Mouse (Mus musculus) B cell, adult 2 months (primary cell): ENCODE results near the gene Myadml2.
A peak's percentile ranks its signal among the peaks of the same experiment; 100 is the strongest.

ENCODE experiments used
- DNase-seq, 2 experiments: peaks; one replicate each; pipeline ENCODE4 v3.0.0; 2022

The Myadml2 gene

DNA sequence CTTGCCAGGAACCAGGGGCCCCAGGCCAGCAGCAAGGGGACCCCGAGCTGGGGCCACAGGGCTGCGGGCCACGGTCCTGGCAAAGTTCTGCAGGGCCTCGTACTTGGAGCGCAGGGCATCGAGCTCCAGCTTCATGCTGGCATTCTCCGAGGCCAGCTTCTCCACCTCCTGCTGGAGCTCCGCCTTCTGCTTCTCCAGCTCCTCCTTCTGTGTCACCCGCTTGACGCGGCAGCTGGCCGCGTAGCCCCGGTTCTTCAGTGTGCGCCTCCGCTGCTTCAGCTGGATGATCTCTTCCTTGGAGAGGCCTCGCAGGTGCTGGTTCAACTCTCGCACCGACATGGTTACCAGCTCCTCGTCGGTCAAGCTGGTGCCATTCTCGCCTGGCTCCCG, 18.6 kb downstream of the Myadml2 start:
- peak; percentile 50 to 51 for DNase-seq

DNA sequence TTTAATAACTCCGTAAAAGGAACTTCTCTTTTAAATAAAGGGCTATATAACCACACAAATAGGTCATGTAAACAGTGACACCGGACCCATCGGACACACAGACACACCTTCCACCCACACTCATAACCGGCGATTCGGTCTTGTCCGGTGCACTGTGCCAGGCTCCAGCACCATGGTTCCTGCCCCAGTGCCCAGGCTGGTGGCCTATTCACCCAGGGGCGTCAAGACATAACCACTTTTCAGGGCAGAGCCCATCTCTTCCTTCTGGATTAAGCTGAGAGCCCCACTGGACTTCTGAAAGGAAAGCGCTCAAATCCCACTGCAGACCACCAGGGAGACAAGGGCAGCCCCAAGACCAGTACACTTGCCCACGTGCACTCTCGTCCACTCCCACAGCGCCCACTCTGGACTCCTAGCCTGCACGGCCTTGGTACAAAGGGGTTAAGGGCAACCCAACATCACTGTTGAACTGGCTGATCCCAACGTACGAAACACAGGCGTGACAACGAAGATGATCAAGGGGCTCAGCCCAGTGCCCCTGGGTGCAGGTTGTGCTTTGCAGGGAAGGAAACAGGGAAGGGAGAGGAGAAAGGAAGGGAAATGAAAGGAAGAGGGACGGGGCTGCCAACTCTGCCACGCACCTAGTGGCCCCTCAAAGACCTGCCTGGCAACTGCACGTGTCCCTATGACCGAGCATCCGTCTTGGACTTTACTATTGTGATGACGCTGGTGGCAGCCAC, 19.2 kb downstream of the Myadml2 start:
- DNase-seq, result no peak

DNA sequence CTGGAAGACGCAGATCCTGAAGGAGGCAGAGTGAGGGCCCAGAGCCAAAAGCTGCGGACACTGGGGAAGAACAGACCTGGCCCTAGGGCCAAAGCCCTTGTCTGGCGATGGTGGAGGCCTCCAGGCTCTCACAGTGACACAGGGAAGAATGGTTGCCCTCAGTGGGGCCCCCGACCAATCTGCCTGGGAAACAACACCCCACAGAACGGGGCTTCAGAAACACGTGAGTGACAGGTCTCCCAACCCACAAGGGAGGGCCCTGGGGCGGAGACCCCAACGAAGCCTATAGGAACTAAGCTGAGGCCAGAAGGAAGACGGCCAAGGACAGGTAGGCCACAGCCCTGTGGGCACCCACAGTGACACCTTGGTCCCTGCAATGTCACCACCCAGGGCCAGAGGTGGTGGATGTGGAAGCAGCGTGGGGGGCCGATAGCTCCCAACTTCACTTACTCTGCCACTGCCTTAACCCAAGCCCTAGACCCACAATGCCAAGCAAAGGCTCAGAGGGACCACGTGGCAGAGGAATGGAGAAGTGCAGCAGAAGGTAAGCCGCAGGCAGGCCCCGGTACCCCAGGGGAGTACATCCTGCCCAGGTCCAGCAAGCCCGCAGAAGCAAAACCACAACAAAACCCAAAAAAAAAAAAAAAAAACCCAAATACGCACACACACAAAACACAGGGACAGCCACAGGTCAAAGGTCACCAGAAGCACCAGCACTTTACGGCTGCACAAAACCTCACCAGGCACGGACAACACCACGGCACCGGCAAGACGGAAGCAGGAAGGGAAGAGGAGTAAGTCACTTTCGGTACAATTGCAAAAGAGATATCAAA, 20.3 kb downstream of the Myadml2 start:
- peak; percentile 80 to 84 for DNase-seq

DNA sequence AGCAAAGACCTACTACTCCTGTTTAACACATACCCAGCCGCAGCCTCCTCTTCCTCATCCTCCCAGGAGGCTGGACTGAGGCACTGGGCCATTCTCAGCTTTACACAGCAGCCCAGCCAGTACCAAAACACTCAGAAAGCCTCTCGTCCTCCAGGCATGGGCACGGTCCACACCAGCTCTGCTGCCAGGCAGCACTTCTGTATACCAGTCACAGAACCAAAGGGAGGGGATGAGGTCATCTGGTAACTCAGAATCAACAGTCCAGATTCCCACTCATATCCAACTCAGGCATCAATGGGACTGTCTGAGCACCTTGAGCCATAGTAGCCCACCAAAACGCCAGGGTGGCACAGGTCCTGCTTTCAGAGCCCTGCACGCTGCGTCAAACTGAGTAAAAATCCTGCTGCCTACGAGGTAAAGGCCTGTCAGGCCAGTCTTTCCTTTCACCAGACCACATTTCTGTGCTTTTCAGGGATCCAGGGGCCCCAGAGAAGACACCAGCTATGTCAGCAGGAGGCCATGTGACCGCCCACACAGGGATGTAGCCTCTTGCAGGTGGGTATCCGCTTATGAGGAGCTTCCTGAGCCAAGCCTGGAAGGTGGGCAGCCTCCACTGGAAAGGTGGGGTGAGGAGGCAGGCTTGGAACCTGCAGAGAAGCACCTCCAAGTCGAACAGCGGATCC, 21.0 kb downstream of the Myadml2 start:
- DNase-seq, result no peak

DNA sequence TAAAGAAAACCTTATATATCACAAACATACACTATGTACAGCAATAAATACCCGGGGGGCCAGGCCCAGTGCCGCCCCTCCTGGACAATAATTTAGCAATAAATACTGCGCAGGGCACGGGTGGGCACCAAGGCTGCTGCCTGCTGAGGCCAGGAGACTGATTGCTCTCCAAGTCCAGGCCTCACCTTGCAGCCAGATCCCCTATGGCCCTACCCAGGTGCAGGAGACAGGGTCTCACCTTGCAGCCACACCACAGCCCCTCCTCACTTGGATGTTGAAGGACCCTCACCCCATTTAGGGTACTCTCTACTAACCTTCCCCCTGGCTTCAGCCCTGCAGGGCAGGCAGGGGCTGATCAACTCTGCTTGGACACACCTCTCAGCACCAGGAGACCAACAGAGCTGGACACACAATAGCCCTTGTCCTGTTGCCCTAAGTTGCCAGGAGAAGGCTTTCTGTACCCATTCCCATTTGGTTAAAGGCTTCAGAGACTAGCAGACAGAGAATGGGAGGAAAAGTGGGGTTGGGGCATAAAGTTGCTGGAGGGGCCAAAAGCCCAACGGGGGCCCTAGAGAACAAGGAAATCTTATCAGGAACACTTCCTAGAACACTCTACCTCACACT, 22.7 kb downstream of the Myadml2 start, which contains the start of gene Sirt7:
Gene Sirt7, minus strand, starts transcription at position 89 of the 624 bp plus-strand sequence.
- no peak for DNase-seq

DNA sequence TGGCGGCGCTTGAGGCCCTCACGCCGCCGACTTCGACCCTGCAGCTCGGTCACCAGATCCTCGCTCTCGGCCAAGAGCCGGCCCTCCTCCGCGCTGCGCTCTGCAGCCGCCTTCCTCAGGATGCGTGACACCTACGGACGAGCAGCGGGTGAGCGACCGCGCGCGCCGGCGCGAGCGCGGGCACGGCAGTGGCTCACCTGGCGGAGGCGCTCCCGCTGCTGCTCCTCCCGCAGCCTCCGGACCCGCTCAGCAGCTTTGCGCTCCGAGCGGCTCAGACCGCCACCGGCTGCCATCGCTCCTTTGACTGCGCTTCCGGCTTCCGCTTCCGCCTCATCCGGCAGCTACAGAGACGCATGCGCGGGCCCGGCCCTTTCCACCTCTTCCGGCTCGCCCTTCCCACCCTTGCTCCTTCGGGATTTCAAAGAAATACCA, 23.3 kb downstream of the Myadml2 start:
- DNase-seq, result peak; percentile 84 to 86

DNA sequence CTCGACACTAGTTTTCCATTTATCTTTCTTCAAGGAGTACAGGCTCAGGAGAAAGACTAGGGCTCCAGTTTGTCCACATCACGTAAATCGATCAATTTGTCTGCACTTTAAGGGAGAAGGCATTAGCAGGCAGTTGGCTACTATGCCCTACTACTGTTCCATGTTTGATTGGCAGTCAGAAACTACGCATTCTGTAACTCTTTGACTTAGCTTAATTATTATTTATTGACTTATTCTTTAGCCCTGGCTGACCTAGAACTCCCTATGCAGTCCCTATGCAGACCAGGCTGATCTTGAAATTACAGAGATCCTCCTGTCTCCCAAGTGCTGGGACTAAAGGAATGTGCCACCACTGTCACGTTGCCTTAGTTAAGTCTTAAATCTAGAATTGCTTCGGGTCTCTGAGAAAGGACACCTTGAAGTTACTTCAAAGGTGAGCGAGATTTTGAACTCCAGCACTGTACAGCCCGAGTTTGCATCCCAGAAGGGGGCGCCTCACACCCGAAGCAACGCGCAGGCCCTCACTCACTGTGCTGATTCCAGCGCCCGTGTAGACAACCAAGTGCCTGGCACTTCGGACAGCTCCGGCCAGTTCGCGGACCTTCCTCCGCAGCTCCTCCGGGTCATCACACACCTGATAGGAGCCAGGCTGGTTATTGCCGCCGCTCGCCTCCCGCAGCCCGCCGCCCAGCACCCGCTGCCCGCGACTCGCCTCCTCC, 23.8 kb downstream of the Myadml2 start:
- peak; percentile 80 to 82 for DNase-seq

DNA sequence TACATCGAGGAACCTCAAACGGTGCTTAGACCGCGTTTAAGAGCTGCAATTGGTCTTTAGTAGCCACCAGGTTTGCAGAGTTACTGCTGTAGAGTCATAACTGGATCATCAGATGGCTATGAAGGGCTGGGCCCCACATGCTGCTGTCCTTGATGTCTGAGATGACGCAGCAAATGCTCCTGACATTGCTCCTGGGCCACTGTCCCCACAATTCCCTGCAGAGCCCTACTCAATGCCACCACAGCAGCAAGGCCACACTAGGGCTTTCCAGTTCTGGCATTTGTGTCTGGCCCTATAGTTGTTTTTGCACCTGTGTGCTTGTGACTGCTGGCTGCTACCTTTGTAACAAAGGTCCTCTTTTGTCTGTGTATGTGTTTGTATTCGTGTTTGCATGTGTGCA, 25.2 kb downstream of the Myadml2 start:
- no peak for DNase-seq

DNA sequence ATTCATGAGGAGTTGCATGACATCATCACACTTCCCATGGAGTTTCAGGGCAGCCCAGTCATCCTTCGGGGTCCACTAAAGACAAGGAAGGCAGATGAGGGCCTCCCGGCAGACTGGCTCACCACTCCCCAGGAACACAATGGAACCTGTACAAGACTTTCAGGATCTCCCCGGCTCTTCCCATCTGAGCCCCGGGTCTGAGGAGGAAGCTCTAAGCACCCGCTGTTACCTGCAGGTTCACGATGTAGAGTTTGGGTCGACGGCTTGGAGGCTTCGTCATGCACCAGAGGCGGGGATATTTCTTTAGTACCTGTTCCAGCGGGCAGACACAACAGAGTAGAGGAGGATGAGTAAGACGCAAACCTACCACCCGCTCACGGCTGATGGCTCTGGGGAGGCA, 27.8 kb downstream of the Myadml2 start:
- no peak for DNase-seq

DNA sequence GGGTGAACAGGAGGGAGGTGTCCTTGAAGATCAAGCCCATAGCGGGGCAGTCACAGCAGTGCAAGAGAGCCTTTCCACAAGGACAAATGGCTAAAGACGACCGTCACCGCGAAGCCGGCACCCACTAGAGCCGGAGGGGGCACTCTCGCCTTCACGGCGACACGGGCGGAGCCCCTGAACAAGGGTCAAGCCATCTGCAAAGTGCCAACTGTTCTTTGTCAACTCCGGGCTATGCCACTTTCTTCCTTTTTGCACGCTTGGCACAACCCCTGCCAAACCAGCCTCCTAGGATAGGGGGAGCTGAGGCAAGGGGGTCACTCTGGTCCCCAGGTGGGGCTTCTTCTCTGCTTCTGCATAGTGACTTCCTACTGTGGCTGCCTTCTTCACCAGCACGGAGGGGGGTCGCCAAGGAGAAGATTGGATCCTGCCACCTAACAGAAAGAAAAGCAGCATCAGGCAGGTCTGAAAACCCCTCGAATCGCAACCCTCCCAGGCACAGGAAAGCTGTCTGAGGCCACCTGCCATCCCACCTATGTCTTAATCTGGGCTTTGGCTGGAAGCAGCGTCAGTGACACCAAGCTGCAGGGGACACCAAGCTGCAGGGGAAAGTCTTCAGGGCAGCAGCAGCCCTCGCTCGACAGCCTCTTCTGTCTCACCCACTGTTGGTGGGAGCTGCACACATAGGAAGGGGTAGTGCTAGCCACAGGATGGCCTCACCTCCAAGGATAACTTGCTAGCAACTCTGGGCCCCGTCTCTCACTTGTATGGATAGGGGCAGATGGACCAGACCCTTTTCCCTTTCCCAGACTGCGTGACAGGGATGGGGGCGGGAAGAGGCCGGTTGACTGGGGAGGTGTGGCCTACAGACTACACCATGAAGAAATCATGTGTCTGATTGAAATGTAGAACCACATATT, 29.1 kb downstream of the Myadml2 start:
- DNase-seq, result no peak

DNA sequence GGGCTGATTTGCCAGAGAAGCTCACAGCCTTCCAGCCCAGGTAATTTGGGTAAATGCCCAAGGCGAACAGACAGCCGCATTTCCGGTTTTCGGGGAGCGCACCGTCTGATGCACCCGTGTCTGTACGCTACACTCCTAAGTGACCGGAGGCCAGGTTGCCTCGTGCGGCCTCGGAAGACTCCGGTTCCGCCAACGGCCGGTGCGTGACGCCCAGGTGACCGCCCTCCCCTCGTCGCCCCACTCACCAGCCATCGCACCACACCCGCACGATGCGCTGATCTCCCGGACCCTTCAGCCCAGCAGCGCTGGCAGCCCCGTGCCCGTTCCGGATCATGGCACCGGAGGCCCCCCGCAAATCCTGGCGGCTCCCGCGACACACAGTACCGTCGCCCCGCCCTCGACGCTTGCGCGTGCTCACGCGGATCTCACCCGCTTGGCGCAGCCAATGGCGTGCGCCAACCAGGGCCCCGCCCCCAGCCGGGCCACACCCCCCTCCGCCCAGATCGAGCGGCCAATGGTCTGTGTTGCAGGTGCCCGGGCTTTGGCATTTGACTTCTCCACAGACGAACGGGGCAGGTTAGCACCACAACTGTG, 30.3 kb downstream of the Myadml2 start, which contains the start of gene Pcyt2:
Gene Pcyt2, minus strand, starts transcription at position 418 of the 594 bp plus-strand sequence.
- peak; percentile 97 for DNase-seq

DNA sequence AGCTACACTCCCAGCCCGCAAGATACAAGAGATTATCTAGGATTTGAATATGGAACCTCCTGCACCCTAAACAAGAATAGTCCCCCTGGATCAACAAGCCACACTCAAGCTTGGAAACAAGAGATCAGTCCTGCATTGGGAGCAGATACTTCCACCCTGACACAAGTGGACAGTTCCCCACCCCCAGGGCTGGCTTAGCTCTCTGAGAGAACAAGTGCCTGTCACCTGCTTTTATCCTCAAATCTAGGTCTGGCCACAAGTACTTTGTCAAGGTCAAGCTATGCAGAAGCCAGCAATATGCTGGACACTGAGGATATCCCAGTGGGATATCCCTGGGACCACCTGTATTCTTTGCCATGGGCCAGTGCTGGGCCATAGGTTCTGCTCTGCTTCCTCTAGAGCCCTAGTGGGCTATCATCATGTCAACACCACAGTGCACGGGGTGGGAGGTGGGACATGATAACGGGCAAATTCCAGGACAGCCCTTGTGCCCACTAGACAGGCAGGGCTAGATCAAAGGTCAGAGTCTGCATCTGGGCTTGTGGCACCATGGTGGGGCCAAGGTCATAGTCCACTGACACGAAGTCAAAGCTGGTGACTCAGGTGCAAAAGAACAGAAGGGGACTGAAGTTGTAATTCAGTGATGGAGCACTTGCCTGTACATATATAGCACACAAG, 31.2 kb downstream of the Myadml2 start:
- no peak for DNase-seq

DNA sequence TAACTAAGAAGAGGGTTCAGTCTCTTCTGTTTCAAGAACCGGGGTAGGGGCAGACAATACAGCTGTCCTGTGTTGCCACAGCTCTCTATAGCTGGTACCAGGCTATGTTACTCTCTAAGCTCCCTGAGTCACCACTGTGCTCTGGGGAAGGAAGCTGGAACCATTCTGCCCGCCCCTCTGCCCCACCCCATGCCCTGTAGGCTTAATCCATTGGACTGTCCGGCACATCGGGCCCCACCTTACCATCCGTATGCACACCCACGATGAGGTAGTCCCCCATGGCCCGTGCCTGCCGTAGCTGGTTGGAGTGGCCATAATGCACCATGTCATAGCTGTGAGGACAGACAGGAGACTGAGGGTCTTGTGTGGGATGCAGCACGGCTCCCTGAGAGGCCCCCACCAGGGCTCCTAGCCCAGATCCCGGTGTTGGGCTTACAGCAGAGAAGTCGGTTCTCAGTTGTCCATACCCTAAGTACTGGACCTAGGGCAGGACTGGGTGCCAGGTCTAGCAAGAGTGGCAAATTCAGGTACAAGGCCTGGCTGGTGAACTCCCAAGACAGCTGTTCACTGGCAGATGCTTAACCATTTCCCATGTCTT, 32.3 kb downstream of the Myadml2 start:
- DNase-seq, result no peak

DNA sequence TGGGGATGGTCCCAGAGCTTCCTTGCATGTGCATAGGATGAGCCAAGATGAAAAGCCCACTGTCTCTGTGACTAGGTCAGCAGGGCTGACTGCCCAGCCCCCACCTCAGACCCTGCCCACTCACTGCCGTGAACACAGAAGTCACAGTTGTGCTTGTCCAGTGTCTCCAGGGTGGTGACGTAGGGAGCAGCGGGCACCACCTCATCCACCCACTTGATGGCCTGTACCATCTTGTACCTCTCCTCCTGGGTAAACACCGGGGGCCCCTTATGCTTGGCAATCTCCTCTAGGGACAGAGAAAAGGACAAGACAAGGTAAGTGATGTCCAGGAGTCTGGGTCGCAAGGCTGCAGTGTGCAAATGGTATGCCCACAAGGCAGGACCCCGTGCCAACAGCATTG, 32.8 kb downstream of the Myadml2 start:
- DNase-seq, result no peak

DNA sequence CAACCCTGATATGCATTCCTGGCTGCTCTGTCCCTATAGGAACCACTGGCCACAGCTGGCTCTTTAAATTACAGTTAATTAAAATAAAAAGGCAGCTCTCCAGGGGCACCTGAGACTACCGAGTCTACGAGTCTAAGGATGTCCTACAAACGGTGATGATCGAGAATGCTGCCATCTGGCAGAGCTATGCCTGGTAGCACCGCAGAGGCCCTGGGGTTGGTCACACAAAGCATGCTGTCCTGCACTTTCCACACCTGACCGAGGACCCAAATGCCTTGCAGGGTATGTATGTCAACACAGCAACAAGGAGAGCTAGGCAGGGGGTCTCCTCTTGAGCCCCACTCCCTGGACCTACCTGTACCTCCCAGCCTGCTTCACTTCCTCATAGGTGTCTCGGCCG, 34.0 kb downstream of the Myadml2 start:
- DNase-seq, result no peak

DNA sequence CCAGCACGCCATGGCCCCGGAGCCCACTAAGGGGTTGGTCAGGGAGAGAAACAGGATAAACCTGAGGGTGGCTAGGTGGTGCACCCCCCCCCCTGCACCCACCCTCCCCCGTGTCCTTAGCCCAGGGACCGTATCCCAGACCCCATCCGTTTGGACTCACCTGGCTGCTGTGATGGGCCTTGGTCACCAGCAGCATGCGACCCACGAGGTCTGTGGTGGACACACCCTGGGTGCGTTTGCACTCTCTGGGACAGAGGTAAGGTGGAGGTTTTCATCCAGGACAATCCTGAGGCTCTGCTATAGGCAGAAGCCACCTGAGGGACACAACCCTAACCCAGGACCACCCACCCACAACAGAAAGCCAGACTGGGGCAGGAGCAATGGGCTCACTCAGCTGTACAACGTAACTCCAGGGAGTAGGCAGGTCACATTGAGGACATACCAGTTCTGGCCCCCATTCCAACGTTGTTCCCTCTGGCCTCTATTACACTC, 34.4 kb downstream of the Myadml2 start:
- DNase-seq, result no peak

DNA sequence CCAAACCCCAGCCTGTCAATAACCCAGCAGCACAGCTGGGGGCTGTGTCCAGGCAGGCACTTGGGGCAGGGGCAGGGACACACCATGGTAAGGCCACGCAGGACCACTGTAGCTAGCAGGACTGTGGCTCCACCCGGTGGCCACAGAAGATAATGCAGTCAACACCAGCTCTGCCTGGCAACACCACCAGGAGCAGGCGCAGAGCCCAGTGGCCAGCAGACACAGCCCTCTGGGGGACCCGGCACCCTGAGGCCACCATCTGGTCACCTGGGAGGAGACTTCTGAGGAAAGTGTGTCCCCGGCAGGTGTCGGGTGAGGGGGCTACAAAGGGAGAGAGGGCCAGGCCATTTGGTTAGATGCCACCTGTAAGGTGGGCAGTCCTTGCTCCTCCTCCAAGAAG, 35.2 kb downstream of the Myadml2 start:
- peak; percentile 83 to 84 for DNase-seq

DNA sequence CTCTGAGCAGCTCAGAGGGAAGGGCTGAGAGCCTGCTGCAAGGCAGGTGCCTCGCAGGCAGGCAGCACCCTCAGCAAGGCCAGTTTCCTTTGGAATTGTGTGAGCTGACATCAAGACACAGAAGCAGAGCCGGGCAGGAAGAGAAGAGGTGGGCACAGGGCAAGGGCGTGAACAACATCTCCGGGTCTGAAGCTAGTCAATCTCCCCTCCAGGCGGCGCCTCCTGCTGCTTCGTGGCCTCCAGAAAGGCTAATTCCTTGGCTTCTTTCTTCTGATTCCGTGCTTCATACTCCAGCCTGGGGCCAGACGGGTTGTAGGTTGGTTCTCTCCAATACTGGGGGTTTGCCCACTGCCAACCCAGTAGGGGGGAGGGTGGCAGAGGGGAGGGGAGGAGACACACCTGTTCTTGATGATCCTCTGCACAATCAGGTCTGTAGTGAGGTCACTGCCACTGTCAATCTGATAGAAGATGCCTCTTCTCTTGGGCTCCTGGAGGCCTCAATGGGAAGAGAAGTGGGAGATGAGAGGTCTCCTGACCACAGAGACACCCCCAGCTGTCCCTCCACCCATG, 37.4 kb downstream of the Myadml2 start:
- no peak for DNase-seq

DNA sequence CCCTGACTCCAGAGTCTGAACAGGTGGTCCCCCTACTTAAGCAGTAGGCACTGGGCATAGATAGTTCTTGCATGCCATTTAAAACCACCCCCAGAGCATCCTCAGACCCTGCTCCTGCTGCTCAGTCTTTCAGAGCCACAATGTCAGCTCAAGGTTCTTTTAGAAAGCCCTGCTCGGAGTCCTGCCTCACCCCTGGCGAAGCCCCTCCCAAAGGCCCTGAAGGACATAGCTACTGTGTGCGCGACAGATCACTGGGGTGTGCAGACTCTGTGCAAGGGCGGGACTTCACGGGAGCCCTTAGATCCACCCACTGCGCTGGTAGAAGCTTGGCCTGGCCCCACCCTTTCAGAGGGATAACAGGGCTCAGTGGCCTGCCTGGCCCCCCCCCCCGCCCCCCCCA, 38.7 kb downstream of the Myadml2 start:
- DNase-seq, result no peak
